Mouse (Mus musculus) embryonic facial prominence, embryonic 12.5 days (tissue): ENCODE data around the gene Prh1. TPM values are rescaled to one million over a fixed set of nuclear protein-coding genes. Genes with fewer than 3 reads are reported as not detected.
"Not testable (repeated sequence)": the region's sequence is repeated elsewhere in the genome, so short reads cannot be mapped to it uniquely, and the experiment has no call there.

Experiments used
- ATAC-seq: fragments of 200-750 bp; cut with Nextera tagmentation; 2 replicates; pipeline ENCODE4 v1.8.0; 2017; ENCODE audit not compliant: insufficient number of reproducible peaks, insufficient read depth, low FRiP score, low TSS enrichment
- H3K27ac ChIP-seq: fragments of 300-500 bp; sonication (generic); 2 replicates; pipeline ENCODE4 v1.5.1; 2016; ENCODE audit warnings: mild to moderate bottlenecking
- H3K27me3 ChIP-seq: fragments of 300-500 bp; sonication (generic); 2 replicates; pipeline ENCODE4 v1.6.1; 2016; ENCODE audit warnings: mild to moderate bottlenecking, moderate library complexity
- H3K36me3 ChIP-seq: fragments of 300-500 bp; sonication (generic); 2 replicates; pipeline ENCODE4 v1.6.1; 2016; ENCODE audit warnings: mild to moderate bottlenecking
- H3K4me1 ChIP-seq: fragments of 300-500 bp; sonication (generic); 2 replicates; pipeline ENCODE4 v1.6.1; 2016
- H3K4me2 ChIP-seq: fragments of 300-500 bp; sonication (generic); replicated peaks from 2 replicates; pipeline ENCODE4 v1.6.1; 2016; ENCODE audit warnings: mild to moderate bottlenecking, moderate library complexity
- H3K4me3 ChIP-seq: fragments of 300-500 bp; sonication (generic); 2 replicates; pipeline ENCODE4 v1.5.1; 2016; ENCODE audit warnings: mild to moderate bottlenecking
- H3K9ac ChIP-seq: fragments of 300-500 bp; sonication (generic); 2 replicates; pipeline ENCODE4 v1.6.1; 2016; ENCODE audit warnings: mild to moderate bottlenecking, moderate library complexity
- H3K9me3 ChIP-seq: fragments of 300-500 bp; sonication (generic); 2 replicates; pipeline ENCODE4 v1.6.1; 2016; ENCODE audit warnings: mild to moderate bottlenecking, moderate library complexity
- WGBS: fragments of 180-500 bp; shearing (Covaris S2); methylation state at CpG from one replicate; pipeline ENCODE4 v1.1.7; 2016; 5-methylcytosine and 5-hydroxymethylcytosine counted together
- polyA plus RNA-seq: library from polyadenylated mRNA; unstranded; fragments of >200 nt; fragmentation: Nextera tagmentation; extraction: Ambion mirVana; gene quantifications from 2 replicates; pipeline ENCODE4 v1.2.1, GENCODE M21; 2016

Prh1 gene
- polyA plus RNA-seq, result not detected in 2 replicates

- H3K36me3 ChIP-seq, H3K9me3 ChIP-seq, H3K27me3 ChIP-seq, H3K4me1 ChIP-seq, H3K27ac ChIP-seq, H3K4me3 ChIP-seq, H3K4me2 ChIP-seq, ATAC-seq, H3K9ac ChIP-seq: not testable (repeated sequence)
- WGBS, result 73% methylated on average over 1 of the region's 1 CpGs
Observed at GRCm38 (mm10) chr6:132569509-132569908, at the start of gene Prh1. Gene Prh1, plus strand, starts transcription at chr6:132569809.

GRCm38 (mm10) chr6:132595613-132596012 is 26.0 kb downstream of the Prh1 start, which contains the start of gene Prp2:
Gene Prp2, plus strand, starts transcription at chr6:132595913.
- WGBS, result 76% methylated on average over 2 of the region's 2 CpGs
- not testable (repeated sequence) for H3K4me2 ChIP-seq, H3K9me3 ChIP-seq, ATAC-seq, H3K27me3 ChIP-seq, H3K4me3 ChIP-seq, H3K36me3 ChIP-seq, H3K27ac ChIP-seq, H3K9ac ChIP-seq, H3K4me1 ChIP-seq

Other genes starting within 250 kb of the Prh1 start
- gene Gm8882, start 205.7 kb upstream of the Prh1 start, polyA plus RNA-seq, result not detected in 2 replicates
- gene Prp2, start 26.1 kb downstream of the Prh1 start, polyA plus RNA-seq, result not detected in 2 replicates
- gene A630073D07Rik, start 81.7 kb downstream of the Prh1 start, polyA plus RNA-seq, result not detected in 2 replicates
- gene Tas2r120, start 87.1 kb downstream of the Prh1 start, polyA plus RNA-seq, result not detected in 2 replicates
- gene Tas2r121, start 131.2 kb downstream of the Prh1 start, polyA plus RNA-seq, result not detected in 2 replicates
- gene Tas2r122, start 142.1 kb downstream of the Prh1 start, polyA plus RNA-seq, result not detected in 2 replicates
- gene Tas2r115, start 168.2 kb downstream of the Prh1 start, polyA plus RNA-seq, result not detected in 2 replicates
- not detected in 2 replicates for gene Tas2r124, start 184.9 kb downstream of the Prh1 start, polyA plus RNA-seq
- gene Tas2r102, start 192.3 kb downstream of the Prh1 start, polyA plus RNA-seq, result not detected in 2 replicates
- not detected in 2 replicates for gene Tas2r136, start 208.4 kb downstream of the Prh1 start, polyA plus RNA-seq
- gene Tas2r117, start 233.0 kb downstream of the Prh1 start, polyA plus RNA-seq, result not detected in 2 replicates